Mouse (Mus musculus) embryonic facial prominence, embryonic 12.5 days (tissue): ENCODE results near the gene Smim1. TPM values are rescaled to one million over a fixed set of nuclear protein-coding genes. Genes with fewer than 3 reads are reported as not detected.

Source experiments
- ATAC-seq: fragments of 200-750 bp; cut with Nextera tagmentation; 2 replicates; pipeline ENCODE4 v1.8.0; 2017; ENCODE audit not compliant: insufficient number of reproducible peaks, insufficient read depth, low FRiP score, low TSS enrichment
- H3K27ac ChIP-seq: fragments of 300-500 bp; sonication (generic); 2 replicates; pipeline ENCODE4 v1.5.1; 2016; ENCODE audit warnings: mild to moderate bottlenecking
- H3K27me3 ChIP-seq: fragments of 300-500 bp; sonication (generic); 2 replicates; pipeline ENCODE4 v1.6.1; 2016; ENCODE audit warnings: mild to moderate bottlenecking, moderate library complexity
- H3K36me3 ChIP-seq: fragments of 300-500 bp; sonication (generic); 2 replicates; pipeline ENCODE4 v1.6.1; 2016; ENCODE audit warnings: mild to moderate bottlenecking
- H3K4me1 ChIP-seq: fragments of 300-500 bp; sonication (generic); 2 replicates; pipeline ENCODE4 v1.6.1; 2016
- H3K4me2 ChIP-seq: fragments of 300-500 bp; sonication (generic); replicated peaks from 2 replicates; pipeline ENCODE4 v1.6.1; 2016; ENCODE audit warnings: mild to moderate bottlenecking, moderate library complexity
- H3K4me3 ChIP-seq: fragments of 300-500 bp; sonication (generic); 2 replicates; pipeline ENCODE4 v1.5.1; 2016; ENCODE audit warnings: mild to moderate bottlenecking
- H3K9ac ChIP-seq: fragments of 300-500 bp; sonication (generic); 2 replicates; pipeline ENCODE4 v1.6.1; 2016; ENCODE audit warnings: mild to moderate bottlenecking, moderate library complexity
- H3K9me3 ChIP-seq: fragments of 300-500 bp; sonication (generic); 2 replicates; pipeline ENCODE4 v1.6.1; 2016; ENCODE audit warnings: mild to moderate bottlenecking, moderate library complexity
- WGBS: fragments of 180-500 bp; shearing (Covaris S2); methylation state at CpG from one replicate; pipeline ENCODE4 v1.1.7; 2016; 5-methylcytosine and 5-hydroxymethylcytosine counted together
- polyA plus RNA-seq: library from polyadenylated mRNA; unstranded; fragments of >200 nt; fragmentation: Nextera tagmentation; extraction: Ambion mirVana; gene quantifications from 2 replicates; pipeline ENCODE4 v1.2.1, GENCODE M21; 2016

The Smim1 gene
- polyA plus RNA-seq, 1 experiment from 2014 or later, result 10.1 TPM

DNA sequence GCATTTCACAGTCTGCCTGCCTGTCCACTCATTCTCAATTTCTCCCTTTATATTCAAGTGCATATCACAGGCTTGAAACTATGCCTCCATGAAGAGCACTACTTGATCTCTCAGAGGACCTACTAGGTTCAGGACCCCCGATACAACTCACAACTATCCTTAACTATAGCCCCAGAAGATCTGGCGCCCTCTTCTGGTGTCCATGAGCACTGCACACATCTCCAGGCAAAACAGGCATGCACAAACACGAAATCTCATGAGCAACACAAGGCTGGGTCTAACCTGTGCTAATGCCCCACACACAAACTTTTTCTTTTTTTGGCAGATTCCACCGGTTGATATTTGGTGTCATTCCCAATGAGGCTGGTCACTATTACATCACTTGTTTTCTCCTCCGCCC lies 19.8 kb upstream of the Smim1 start:
- H3K4me1 ChIP-seq, result no peaks in the 10 kb centered on the region
- H3K9ac ChIP-seq, result no peak overlapping the region
- 62% methylated on average over 5 of the region's 5 CpGs for WGBS

DNA sequence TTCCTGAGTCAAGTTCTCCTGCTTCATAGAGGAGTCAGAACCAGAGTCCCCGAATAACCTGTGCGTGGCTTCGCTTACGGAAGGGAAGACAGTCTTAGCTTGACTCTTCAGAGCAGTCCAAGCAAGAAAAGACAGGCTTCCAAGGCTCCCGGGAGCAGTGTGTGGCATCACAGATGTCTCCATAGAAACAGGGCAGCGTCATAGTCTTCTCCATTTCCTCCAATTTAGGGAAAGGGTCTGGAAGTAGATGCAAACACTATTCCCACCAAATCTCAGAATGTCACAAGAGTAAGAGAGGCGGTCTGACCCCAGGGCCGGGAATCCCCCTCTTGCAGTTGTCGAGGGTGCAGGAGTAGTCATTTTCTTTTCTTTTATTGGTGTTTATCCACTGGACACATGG lies 16.5 kb upstream of the Smim1 start, which contains the start of gene Ccdc27:
Ccdc27 (minus strand) TSS at position 101 of the 400 bp plus-strand sequence.
- WGBS, result 81% methylated on average over 9 of the region's 9 CpGs

More for the DNA sequence above, 19.8 kb upstream of the Smim1 start:
- H3K27ac ChIP-seq, result no peak overlapping the region
- no peak for ATAC-seq
- H3K36me3 ChIP-seq, result no peaks in the 10 kb centered on the region
- H3K4me2 ChIP-seq, result no peak overlapping the region
- no peaks in the 10 kb centered on the region for H3K27me3 ChIP-seq
- H3K4me3 ChIP-seq, result no peak overlapping the region
- no peaks in the 10 kb centered on the region for H3K9me3 ChIP-seq

DNA sequence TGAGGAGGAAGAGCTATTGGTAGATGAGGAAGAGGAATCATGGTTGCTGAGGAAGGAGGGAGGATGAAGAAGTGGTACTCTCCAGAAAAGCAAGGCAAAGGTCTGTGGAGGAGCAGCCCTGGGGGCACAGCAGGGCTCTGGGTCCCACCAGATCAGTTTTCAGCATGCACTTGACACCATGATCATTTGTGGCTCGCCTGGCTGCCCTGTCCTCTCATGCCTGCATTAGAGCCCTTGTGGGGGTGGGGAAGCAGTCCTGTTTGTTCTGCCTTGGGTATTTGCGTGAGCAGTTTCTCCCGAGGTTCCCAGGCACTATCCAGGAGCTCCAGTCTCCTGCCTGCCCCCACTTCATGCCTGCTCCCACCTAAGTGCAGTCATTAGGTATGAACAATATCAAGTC lies 11.1 kb upstream of the Smim1 start:
- ATAC-seq, result no peak
- 39% methylated on average over 3 of the region's 3 CpGs for WGBS
- Histone ChIP-seq H3K9ac (no peak overlapping the region), H3K9me3 (no peaks in the 10 kb centered on the region), H3K27ac (no peak overlapping the region), H3K4me3 (no peak overlapping the region), H3K4me1 (no peaks in the 10 kb centered on the region), H3K36me3 (no peaks in the 10 kb centered on the region), H3K4me2 (no peak overlapping the region), H3K27me3 (no peaks in the 10 kb centered on the region)

More for the DNA sequence above, 16.5 kb upstream of the Smim1 start, which contains the start of gene Ccdc27:
- Histone ChIP-seq H3K4me1 (no peaks in the 10 kb centered on the region), H3K36me3 (no peaks in the 10 kb centered on the region), H3K27ac (no peak within 1 kb of the TSS), H3K9ac (no peak within 1 kb of the TSS), H3K27me3 (no peaks in the 10 kb centered on the region), H3K4me3 (no peak within 1 kb of the TSS), H3K9me3 (no peaks in the 10 kb centered on the region), H3K4me2 (no peak within 1 kb of the TSS)
- no peak for ATAC-seq

DNA sequence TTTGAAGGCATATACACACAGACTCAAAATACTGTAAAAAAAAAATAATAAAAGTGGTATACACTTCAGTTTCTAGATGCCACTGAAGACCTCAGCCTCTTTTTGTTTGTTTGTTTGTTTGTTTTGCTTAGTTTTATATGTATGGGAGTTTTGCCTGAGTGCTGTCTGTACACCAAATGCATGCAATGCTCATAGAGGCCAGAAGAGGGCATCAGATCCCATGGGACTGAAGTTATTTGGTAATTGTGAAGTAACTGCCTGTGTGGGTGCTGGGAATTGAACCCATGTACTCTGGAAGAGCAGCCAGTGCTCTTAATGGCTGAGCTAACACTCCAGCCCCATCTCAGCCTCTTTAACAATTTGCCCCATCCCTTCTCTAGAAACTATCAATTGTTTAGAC lies 2.6 kb upstream of the Smim1 start:
- Histone ChIP-seq H3K4me1 (peaks cover 10% of the 10 kb centered on the region), H3K27ac (no peak overlapping the region), H3K9ac (no peak overlapping the region), H3K36me3 (no peaks in the 10 kb centered on the region), H3K4me2 (no peak overlapping the region), H3K9me3 (no peaks in the 10 kb centered on the region), H3K27me3 (peaks cover 34% of the 10 kb centered on the region), H3K4me3 (no peak overlapping the region)
- no peak for ATAC-seq

DNA sequence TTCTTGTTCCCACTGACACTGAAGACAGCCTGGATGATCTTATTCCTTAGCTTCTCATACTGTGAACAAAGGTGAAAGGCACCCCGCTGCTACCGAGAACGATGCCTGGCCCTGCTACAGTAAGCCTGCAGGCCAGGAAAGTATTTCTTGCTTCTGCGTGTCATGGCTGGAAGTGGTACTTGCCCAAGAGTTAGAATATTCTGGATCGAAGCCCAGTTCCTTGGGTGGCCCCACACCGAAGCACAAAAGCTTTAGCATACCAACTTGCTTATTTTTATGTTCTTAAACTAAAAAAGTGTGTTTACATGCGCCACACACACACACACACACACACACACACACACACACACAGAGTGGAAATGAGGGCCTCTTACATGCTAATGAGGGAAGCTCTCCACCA lies 2.0 kb upstream of the Smim1 start:
- no peak for ATAC-seq

DNA sequence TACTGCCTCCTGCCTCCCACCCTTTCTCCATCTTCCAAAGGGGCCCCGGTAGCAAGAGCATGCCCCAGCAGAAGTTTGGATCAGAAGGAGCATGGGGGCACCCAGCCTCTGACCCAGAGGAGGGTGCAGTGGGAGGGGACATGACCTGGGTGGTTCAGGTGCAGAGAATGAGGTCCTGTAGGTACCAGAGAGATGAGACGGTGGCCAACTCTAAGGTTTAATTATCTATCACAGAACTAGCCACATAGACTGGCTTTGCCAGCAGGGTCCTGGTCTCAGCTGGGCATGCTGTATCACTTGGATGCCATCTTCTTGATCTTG lies 371 bp upstream of the Smim1 start:
- no peak for ATAC-seq
- H3K36me3 ChIP-seq, result peaks cover 8% of the 10 kb centered on the region
- no peak overlapping the region for H3K27ac ChIP-seq
- H3K4me2 ChIP-seq, result peak overlapping the region; percentile 57
- H3K27me3 ChIP-seq, result peaks cover 34% of the 10 kb centered on the region
- 28% methylated on average over 2 of the region's 2 CpGs for WGBS
- peaks cover 10% of the 10 kb centered on the region for H3K4me1 ChIP-seq
- H3K9me3 ChIP-seq, result no peaks in the 10 kb centered on the region
- H3K4me3 ChIP-seq, result peak overlapping the region; percentile 35
- H3K9ac ChIP-seq, result no peak overlapping the region

More for the DNA sequence above, 2.0 kb upstream of the Smim1 start:
- 69% methylated on average over 7 of the region's 7 CpGs for WGBS
- H3K4me3 ChIP-seq, result no peak overlapping the region
- H3K27me3 ChIP-seq, result peaks cover 34% of the 10 kb centered on the region
- H3K27ac ChIP-seq, result no peak overlapping the region
- no peaks in the 10 kb centered on the region for H3K9me3 ChIP-seq
- H3K36me3 ChIP-seq, result no peaks in the 10 kb centered on the region
- no peak overlapping the region for H3K4me2 ChIP-seq
- no peak overlapping the region for H3K9ac ChIP-seq
- peaks cover 10% of the 10 kb centered on the region for H3K4me1 ChIP-seq

DNA sequence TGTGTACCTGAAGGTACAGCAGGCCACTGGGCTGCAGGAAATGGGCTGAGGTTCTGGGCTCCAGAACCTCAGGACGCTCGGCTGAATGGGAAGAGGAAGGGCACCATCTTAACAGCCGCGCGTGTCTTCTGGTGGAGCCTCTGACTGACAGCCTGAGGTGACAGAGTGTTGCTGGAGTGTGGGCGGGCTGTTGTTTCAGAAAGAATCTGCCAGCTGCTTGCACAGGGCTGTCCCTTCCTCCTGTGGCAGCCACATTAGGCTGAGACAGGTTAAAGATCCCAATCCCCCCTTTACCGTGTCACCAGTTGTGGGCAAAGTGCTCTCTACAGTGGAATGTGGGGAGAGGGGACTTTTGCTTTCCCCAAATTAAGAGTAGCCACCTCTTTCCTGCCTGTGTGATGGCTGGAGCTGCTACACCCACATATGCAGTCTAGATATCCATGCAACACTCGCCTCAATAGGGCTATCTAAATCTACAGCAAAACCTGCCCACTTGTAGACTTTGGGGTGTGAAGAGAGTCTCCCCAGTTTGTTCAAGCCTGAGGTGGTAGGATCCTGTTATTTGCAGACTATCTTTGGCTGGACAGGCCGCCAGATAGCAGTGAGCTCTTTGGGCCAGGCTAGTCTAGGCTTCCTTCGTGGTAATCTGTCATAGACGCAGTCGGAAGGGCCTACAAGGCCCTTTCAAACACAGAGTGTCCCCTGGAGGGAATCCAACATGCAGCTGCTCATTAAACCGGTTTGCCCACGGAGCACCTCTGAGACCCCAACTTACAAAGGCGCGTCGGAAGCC lies 1.1 kb downstream of the Smim1 start:
- Histone ChIP-seq H3K4me3 (0 out of 2 replicates have a peak overlapping the region, but pooled peaks have one; percentile 35), H3K27ac (peak overlapping the region; percentile 37), H3K9ac (no peak overlapping the region), H3K4me1 (peaks cover 10% of the 10 kb centered on the region), H3K36me3 (peaks cover 22% of the 10 kb centered on the region), H3K4me2 (peak overlapping the region; percentile 57), H3K9me3 (no peaks in the 10 kb centered on the region), H3K27me3 (peaks cover 34% of the 10 kb centered on the region)
- WGBS, result 33% methylated on average over 17 of the region's 17 CpGs
- ATAC-seq, result no peak

DNA sequence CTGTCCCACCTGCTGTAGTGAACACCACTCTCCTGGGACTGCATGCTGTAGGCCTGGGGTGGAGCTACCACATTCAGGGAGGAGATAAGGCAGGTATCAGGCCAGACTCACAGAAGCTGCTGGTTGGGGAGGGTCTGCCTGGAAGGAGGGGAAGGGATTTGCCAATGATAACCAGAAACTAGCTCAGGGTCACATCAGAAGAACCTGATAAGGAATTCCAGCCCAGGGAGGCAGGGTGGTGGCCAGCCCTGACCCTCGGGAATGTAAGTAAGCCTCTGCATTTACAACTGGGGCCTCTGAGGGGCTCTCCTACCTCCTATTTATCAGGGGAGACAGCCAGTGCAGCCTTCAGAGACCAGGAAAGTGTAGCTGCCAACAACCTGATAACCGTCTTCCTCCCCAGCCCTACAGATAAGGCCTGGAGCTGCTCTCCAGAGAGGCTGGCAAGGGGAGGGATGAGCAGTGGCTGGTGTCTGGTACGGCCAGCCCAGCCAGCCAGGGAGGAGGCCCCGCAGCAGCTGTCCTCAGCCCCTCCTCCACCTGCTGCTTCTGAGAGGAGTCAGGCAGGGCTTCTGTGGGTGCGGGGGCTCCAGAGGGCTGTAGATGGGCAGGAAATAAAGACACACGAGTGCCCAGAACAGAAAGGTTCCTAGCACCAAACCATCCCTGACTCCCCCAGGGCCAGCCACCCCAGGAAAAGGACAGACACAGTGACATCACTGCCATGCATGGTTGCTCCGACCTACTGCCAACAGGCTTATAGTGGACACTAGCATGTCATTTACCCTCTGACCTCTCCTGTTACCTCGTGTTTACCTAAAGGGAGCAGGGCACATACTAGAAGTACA lies 2.1 kb downstream of the Smim1 start:
- WGBS, result 25% methylated on average over 8 of the region's 8 CpGs
- H3K36me3 ChIP-seq, result peaks cover 32% of the 10 kb centered on the region
- H3K9me3 ChIP-seq, result no peaks in the 10 kb centered on the region
- peaks cover 10% of the 10 kb centered on the region for H3K4me1 ChIP-seq
- H3K9ac ChIP-seq, result no peak overlapping the region
- H3K4me2 ChIP-seq, result no peak overlapping the region
- no peak for ATAC-seq
- no peak overlapping the region for H3K4me3 ChIP-seq
- H3K27me3 ChIP-seq, result peaks cover 34% of the 10 kb centered on the region
- no peak overlapping the region for H3K27ac ChIP-seq

DNA sequence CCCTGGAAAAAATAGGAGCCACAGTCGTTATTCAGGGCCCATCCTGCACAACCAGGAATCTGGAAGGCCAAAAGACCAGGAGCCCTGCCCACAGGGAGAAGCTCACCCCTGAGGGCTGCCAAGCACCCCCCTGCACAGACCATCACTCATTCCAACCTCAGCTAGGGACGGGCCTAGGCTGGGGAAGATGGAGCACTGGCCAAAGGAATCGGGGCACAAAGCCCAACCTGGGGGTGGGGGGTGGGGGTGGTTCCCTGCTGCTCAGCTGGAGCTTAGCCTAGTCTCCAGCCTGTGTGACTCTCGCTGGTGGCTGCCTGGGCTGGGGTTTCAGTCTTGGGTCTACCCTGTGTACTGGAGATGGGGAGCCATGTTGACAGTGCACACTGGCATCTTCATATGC lies 3.2 kb downstream of the Smim1 start:
- Histone ChIP-seq H3K27ac (no peak overlapping the region), H3K4me1 (peaks cover 10% of the 10 kb centered on the region), H3K27me3 (peaks cover 34% of the 10 kb centered on the region), H3K4me3 (no peak overlapping the region), H3K9ac (no peak overlapping the region), H3K4me2 (no peak overlapping the region), H3K36me3 (peaks cover 43% of the 10 kb centered on the region), H3K9me3 (no peaks in the 10 kb centered on the region)
- WGBS, result 45% methylated on average over 4 of the region's 4 CpGs
- no peak for ATAC-seq

DNA sequence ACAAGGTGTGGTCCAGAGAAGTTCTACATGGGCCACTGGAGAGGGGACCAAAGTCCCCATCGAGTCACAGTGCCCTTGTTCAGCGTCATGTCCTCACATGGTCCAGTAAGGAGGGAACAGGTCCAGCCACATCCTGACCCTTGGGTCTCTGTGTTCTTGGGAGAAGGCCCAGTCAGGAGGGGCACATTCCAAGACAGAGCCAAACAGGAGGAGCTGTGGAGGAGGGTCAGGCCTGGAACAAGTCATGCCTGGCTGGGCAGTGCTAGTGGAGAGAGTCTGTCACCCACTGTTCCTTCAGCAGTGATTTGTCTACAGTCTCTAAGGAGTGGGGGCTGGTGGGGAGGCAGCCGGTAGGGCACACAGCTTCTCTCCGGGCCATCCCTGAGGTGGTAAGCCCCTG lies 3.6 kb downstream of the Smim1 start:
- no peak for ATAC-seq
- peaks cover 10% of the 10 kb centered on the region for H3K4me1 ChIP-seq
- no peaks in the 10 kb centered on the region for H3K9me3 ChIP-seq
- H3K9ac ChIP-seq, result no peak overlapping the region
- peaks cover 48% of the 10 kb centered on the region for H3K36me3 ChIP-seq
- H3K4me2 ChIP-seq, result no peak overlapping the region
- peaks cover 34% of the 10 kb centered on the region for H3K27me3 ChIP-seq
- WGBS, result 70% methylated on average over 4 of the region's 4 CpGs
- no peak overlapping the region for H3K27ac ChIP-seq
- no peak overlapping the region for H3K4me3 ChIP-seq

DNA sequence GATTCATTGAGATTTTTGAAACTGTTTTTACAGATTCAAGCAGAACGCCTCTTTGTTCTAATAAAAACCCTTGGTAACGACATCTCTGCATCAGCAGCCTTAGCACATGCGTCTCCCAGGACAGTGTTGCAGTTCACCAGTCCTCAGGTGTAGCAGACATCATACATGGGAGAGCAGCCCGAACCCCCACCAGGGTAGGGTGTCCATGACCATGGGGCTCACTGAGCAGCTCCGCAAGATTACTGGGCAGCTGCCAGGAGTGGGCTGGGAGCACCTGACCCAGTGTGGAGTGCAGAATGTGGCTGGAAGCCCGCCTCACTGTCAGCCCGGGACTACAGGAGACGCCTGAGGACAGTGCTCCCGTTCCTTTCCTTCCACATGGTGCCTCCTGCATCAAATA lies 4.6 kb downstream of the Smim1 start:
- Histone ChIP-seq H3K4me1 (peaks cover 10% of the 10 kb centered on the region), H3K27me3 (peaks cover 25% of the 10 kb centered on the region), H3K4me2 (no peak overlapping the region), H3K9ac (no peak overlapping the region), H3K9me3 (no peaks in the 10 kb centered on the region), H3K27ac (no peak overlapping the region), H3K36me3 (peaks cover 57% of the 10 kb centered on the region), H3K4me3 (no peak overlapping the region)
- ATAC-seq, result no peak
- 87% methylated on average over 9 of the region's 9 CpGs for WGBS

DNA sequence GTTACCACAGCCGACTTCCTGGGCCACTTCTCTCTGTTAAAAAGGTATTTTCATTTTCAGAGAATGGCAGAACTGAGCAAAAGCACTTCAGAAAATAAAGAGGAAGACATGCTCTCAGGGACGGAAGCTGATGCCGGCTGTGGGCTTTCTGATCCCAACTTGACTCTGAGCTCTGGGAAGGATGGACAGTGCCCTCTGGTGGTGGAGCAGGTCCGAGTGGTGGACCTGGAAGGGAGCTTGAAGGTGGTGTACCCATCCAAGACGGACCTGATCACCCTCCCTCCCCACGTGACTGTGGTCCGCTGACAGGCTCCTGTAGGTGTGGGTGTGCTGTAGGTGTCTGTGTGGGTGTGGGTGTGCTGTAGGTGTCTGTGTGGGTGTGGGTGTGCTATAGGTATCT lies 6.5 kb downstream of the Smim1 start:
- peaks cover 73% of the 10 kb centered on the region for H3K36me3 ChIP-seq
- H3K9ac ChIP-seq, result no peak overlapping the region
- H3K27ac ChIP-seq, result no peak overlapping the region
- H3K4me2 ChIP-seq, result no peak overlapping the region
- H3K4me3 ChIP-seq, result no peak overlapping the region
- H3K4me1 ChIP-seq, result no peaks in the 10 kb centered on the region
- H3K27me3 ChIP-seq, result peaks cover 7% of the 10 kb centered on the region
- no peak for ATAC-seq
- WGBS, result 77% methylated on average over 7 of the region's 7 CpGs
- H3K9me3 ChIP-seq, result no peaks in the 10 kb centered on the region
